Mouse (Mus musculus) testis, postnatal 10 days (tissue): ENCODE measurements around the gene Mgat5.
A peak's percentile ranks its signal among the peaks of the same experiment; 100 is the strongest.

Source experiments
- DNase-seq: peaks from one replicate; pipeline ENCODE4 v3.0.0; 2021; ENCODE audit warnings: low spot score

The Mgat5 gene

GRCm38 (mm10) chr1:127338833-127339487, 134.1 kb downstream of the Mgat5 start:
- peak; percentile 37 for DNase-seq

DNA sequence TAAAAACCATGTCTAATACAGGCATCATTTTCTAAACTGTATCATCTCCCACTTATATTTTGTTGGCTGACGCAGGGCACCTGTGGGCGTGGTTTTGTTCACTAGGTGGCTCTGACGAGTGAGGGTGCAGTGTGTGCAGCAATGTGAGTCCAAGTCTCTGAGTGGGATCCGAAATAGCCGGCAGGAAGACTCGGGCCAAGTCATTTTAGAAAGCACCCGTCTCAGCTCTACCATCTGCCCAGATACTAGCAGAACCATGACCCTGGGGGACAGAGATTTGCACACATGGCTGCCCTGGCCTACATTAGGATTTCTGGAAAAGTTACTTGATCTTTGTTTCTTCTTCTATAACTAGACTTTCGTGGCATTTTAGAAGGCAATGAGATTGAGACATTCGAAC, 135.5 kb downstream of the Mgat5 start:
- no peak for DNase-seq

DNA sequence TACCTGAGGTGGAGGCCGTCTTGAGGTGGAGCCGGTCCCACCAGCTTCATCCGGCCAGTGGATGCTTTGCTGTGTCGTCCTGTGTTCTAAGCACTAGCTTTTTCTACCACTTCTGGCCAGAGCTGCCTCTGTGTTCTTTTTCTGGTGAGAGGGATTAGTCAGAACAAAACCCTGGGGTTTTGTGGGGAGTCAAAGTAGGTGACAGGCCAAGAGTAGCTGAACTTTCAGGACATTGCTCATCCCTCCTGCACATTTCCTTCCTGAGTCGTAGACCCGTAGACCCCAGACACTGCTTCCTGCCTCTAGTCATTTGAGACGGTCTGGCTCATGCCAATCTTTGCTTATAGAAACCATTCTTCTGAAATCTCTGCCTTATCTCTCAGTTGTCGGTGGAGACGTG, 140.1 kb downstream of the Mgat5 start:
- DNase-seq = no peak

DNA sequence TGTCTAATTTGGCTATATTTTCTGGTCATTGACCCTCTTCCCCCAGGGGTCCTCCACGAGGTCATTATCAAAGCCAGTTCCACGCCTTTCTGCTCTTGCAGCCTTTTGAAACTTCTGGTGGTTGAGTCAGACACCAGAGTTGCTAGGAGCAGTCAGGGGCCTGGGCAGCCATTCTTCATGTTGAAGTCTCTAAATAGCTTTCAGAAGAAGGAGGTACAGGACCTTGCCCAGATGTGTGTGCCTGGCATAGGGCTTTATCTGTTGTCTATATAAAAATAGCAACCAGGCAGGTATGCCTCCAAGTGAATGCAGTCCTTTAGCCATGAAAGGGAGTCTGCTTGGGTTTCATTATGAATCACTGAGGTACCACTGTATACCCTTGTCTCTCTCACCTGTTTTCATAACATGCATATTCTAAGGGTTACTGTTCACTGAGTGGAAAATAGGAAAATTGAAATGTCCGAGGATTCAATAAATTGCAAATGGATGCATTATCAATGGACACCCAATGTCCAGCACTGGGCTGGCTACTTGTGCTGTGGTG, 141.9 kb downstream of the Mgat5 start:
- DNase-seq = no peak

- no peak for DNase-seq
These were observed 143.2 kb downstream of the Mgat5 start for GRCm38 (mm10) chr1:127347878-127348620.

GRCm38 (mm10) chr1:127348642-127349341, 144.0 kb downstream of the Mgat5 start:
- no peak for DNase-seq

GRCm38 (mm10) chr1:127351380-127352057, 146.7 kb downstream of the Mgat5 start:
- no peak for DNase-seq

DNA sequence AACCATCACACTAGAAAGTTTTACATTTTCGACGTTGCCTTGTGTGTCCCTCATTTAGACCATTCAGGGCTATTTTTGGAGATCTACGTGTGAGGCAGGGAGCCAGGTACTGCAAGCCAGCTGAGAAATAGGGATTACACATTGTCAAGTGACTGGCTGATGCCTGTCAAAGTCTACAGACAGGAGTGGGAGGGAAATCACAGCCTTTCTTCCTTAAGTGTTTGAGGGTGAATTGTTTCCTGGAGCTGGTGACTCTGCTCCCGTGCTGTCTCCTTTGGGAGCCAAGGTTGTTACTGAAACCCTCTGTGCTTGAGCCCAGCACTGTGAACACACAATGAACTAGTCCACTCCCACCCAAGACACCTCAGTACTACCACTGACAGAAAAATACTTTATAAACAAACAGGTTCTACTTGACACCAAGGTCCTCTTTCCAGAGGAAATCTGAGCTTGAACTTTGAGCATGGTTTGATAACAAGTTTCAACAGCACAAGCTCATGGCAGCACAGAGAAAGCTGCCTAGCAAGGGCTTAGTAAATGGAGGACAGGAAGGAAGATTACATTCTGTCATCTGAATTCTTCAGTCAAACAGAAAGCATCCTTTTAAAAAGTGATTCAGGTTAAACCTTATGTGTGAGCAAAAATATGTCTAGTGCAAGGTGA, 147.4 kb downstream of the Mgat5 start:
- no peak for DNase-seq

- DNase-seq = no peak
These were observed 148.6 kb downstream of the Mgat5 start for GRCm38 (mm10) chr1:127353408-127353807.

- DNase-seq = no peak
These were observed 149.3 kb downstream of the Mgat5 start for GRCm38 (mm10) chr1:127354152-127354551.

DNA sequence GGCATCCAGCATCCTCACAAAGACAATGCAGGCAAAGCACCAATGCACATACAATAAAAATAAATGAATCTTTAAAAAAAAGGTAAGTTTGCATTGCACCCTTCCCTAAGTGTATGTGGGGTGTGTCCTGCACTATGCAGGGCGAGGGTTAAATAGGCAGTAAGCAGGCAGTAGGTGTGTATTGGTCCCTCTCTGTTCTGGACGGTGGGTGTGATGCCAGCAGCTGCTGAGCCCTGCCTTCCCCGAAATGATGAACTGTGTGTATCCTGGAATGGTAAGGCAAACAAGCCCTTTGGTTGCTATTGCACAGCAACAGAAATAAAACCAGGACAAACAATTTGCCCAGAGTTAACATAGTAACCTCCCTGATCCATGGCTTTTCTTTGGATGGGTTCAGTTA, 150.2 kb downstream of the Mgat5 start:
- no peak for DNase-seq

DNA sequence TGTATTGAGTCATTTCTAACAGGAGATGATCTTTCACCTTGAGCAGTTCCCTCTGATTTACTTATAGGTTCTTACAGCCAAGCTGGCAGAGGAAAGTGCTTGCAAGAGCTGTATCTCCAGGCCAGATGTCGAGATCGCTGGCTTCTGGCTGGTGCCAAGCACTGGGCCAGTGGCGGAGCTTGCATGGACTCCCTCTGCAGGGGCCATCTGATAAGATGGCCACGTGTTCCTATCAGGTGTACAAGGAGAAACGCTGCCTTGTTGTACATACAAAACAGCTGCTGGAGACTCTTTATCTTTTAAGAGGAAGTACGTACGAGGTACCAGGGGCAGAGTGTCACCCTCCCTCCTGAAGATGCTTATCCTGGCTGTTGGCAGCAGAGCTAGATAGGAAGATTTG, 158.8 kb downstream of the Mgat5 start:
- no peak for DNase-seq

DNA sequence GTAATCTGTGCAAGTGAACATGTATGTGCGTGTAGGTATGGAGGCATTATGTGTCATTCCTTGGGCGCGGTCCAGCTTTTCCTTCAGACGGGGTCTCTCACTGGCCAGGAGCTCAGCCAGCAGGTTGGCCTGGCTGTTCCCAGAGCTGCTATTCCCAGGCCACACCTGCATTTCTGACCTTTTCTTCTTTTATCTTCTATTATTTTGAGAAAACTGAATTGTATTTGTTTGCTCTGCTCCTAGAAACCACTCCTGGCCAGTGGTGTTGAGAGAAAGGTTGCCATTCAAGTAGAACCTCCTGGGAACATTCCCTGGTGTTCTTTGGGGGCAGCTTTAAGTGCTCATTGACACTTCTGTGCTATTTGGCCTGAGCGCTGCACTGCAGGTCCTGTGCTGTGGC, 160.9 kb downstream of the Mgat5 start:
- no peak for DNase-seq

DNA sequence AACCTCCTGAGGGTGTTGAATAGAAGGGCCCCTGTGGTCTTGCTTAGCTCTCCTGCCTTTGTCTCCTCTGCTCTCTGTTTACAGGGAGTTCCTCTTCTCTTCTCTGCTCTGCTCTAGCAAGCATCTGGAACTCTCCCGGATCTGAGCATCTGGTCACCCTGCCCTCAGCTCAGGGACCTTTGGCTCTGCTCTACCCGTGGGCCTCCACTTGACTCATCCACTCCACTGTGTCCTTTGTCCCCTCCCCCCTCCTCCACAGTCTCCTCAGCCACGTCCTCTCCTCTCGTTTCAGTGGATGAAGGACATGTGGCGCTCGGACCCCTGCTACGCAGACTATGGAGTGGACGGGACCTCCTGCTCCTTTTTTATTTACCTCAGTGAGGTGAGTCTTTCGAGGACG, 161.3 kb downstream of the Mgat5 start:
- DNase-seq = no peak

DNA sequence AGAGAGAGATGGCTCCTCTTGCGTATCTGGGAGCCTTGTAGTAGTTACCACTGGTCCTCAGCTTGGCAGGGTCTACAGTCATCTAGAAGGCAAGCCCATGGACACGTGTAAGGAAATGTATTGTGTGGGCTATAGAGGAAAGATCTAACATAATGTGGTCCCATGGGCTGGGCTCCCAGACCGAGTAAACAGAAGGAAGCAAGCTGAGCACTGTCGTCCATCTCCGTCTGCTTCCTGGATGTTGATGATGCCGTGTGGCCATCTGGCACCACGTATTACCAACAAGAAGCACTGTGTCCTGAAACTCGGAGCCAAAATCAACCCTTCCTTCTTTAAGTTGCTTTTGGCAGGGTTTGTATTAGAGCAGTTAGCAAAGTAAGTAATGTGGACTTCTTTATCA, 163.7 kb downstream of the Mgat5 start:
- DNase-seq = no peak

DNA sequence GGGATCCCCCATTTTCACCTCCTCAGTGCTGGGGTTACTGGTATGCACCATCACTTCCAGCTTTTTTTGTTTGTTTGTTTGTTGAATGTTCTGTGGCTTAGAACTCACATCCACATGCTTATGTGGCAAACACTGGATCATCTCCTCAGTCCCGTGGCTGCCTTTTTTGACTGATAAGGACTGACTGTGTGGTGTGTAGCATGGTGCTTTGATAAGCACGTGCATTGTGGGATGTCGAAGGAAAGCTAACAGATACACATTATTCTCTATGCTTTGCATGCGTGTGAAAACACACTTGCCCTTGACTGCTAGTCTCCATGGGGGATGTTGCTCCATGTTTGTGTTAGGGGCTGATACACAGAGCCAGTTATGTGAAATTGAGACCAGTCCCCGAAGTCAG, 164.7 kb downstream of the Mgat5 start:
- DNase-seq = no peak

GRCm38 (mm10) chr1:127372096-127372495, 167.3 kb downstream of the Mgat5 start:
- no peak for DNase-seq

DNA sequence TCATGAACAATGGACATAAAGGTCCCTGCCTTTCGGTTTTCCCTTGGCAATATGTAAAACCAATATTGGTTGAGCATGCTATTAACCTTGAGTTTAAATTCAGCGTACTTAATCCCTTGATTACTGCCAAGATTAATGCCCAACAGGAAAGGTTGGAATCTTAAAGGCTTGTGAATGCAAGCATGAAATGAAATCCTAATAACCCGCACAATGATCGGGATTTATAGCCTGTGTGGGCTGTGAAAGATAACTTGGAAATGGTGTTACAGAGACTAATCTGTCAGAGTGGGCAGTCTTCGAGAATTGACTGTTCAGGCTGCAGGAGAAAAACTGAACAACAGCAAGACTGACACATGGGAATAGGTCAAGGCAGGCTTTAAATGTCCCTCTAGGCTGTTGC, 168.7 kb downstream of the Mgat5 start:
- no peak for DNase-seq

- no peak for DNase-seq
These were observed 169.3 kb downstream of the Mgat5 start for GRCm38 (mm10) chr1:127374157-127374556.

- DNase-seq = no peak
These were observed 175.3 kb downstream of the Mgat5 start for GRCm38 (mm10) chr1:127380140-127380539.

GRCm38 (mm10) chr1:127380749-127381501, 176.1 kb downstream of the Mgat5 start:
- DNase-seq = no peak
